Mouse (Mus musculus) adrenal gland, adult 8-10 months (tissue): ENCODE data around the gene Prdm8. TPM values are rescaled to one million over a fixed set of nuclear protein-coding genes. Genes with fewer than 3 reads are reported as not detected.

Experiments used
- DNase-seq: peaks from one replicate; pipeline ENCODE4 v3.0.0; 2022
- total RNA-seq, 4 experiments: library from RNA; stranded (reverse); gene quantifications; 2 replicates each; pipeline ENCODE4 v1.2.4; 2022

The Prdm8 gene
- total RNA-seq = under 1 TPM in 3 of 4 experiments, not detected in 1; 0.11 to 0.15 (median 0.12) TPM

- DNase-seq = peak; percentile 33
Observed at GRCm38 (mm10) chr5:98167180-98167824, at the start of gene Prdm8. Prdm8 (plus strand) TSS chr5:98167198.

GRCm38 (mm10) chr5:98127074-98127473, 39.9 kb upstream of the Prdm8 start:
- no peak for DNase-seq

GRCm38 (mm10) chr5:98138545-98139296, 28.3 kb upstream of the Prdm8 start:
- DNase-seq = no peak

- DNase-seq = no peak
Observed at GRCm38 (mm10) chr5:98139297-98139660, 27.7 kb upstream of the Prdm8 start.

GRCm38 (mm10) chr5:98146895-98147294, 20.1 kb upstream of the Prdm8 start:
- no peak for DNase-seq

GRCm38 (mm10) chr5:98166116-98166515, 882 bp upstream of the Prdm8 start:
- no peak for DNase-seq

- DNase-seq = no peak
Observed at GRCm38 (mm10) chr5:98168356-98169285, 1.6 kb downstream of the Prdm8 start.

GRCm38 (mm10) chr5:98169376-98170351, 2.7 kb downstream of the Prdm8 start:
- DNase-seq = no peak

- no peak for DNase-seq
Observed at GRCm38 (mm10) chr5:98171651-98172230, 4.7 kb downstream of the Prdm8 start.

- no peak for DNase-seq
Observed at GRCm38 (mm10) chr5:98172502-98173181, 5.6 kb downstream of the Prdm8 start.

- no peak for DNase-seq
Observed at GRCm38 (mm10) chr5:98173694-98174093, 6.7 kb downstream of the Prdm8 start.

GRCm38 (mm10) chr5:98179606-98180005, 12.6 kb downstream of the Prdm8 start:
- no peak for DNase-seq

- DNase-seq = no peak
Observed at GRCm38 (mm10) chr5:98180461-98180887, 13.5 kb downstream of the Prdm8 start.

GRCm38 (mm10) chr5:98180888-98181635, 14.1 kb downstream of the Prdm8 start:
- no peak for DNase-seq

GRCm38 (mm10) chr5:98181686-98182602, 14.9 kb downstream of the Prdm8 start:
- no peak for DNase-seq

- no peak for DNase-seq
Observed at GRCm38 (mm10) chr5:98182603-98182920, 15.6 kb downstream of the Prdm8 start.

- no peak for DNase-seq
Observed at GRCm38 (mm10) chr5:98183031-98183595, 16.1 kb downstream of the Prdm8 start.

GRCm38 (mm10) chr5:98184281-98184910, 17.4 kb downstream of the Prdm8 start:
- DNase-seq = no peak
